Mouse (Mus musculus): Measurements from ENCODE around the gene Slc48a1. TPM values are rescaled to one million over a fixed set of nuclear protein-coding genes. Genes with fewer than 3 reads are reported as not detected.

Slc48a1 gene
- polyA plus RNA-seq, 1 experiment from 2014 or later = 69.5 TPM

DNA sequence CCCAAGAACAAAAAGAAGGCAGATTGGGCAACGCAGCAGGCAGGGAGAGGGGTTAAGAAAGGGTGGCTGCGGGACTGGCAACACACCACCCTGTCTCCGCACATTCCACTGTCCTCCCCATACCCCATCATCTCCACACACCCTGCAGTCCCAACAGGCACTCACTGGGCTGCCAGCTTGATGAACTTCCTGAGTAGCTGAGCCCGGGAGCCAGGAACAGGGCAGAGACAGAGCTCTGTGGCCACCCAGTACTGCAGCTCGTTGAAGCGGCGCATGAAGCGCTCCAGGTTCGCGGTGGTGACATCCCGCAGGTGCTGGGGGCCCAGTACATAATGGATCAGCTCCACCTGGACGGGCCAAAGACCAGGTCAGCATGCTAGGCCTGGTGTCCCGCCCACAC lies 28.5 kb upstream of the Slc48a1 start:
- H3K4me1 ChIP-seq (ENCODE audit: insufficient read depth, low read depth, low read length) = peaks cover 3% of the 10 kb centered on the region; the same call in 1 of the 2 replicates
- no peak overlapping the region for H3K9ac ChIP-seq (replicated peaks; ENCODE audit: low read depth)
- TF ChIP-seq EP300 (IDR thresholded peaks at IDR 0.05) = no peak
- no peak for TF ChIP-seq CTCF (IDR thresholded peaks at IDR 0.05)
- H3K9me3 ChIP-seq (ENCODE audit: low read length) = no peaks in the 10 kb centered on the region
- no peaks in the 10 kb centered on the region for H3K36me3 ChIP-seq (ENCODE audit: insufficient read depth, low read length)
- H3K4me2 ChIP-seq (replicated peaks; ENCODE audit: low read depth, low read length) = no peak overlapping the region
- no peak overlapping the region for H3K4me3 ChIP-seq (ENCODE audit: low read depth, low read length)
- DNase-seq (ENCODE audit: low spot score) (no peak), ATAC-seq (no peak)
- WGBS = 79% methylated on average over 12 of the region's 13 CpGs
- H3K27ac ChIP-seq (ENCODE audit: low read length) = peak overlapping the region; percentile 51; the same call in 1 of the 2 replicates
- no peaks in the 10 kb centered on the region for H3K27me3 ChIP-seq (replicated peaks; ENCODE audit: insufficient read depth, low read length)

DNA sequence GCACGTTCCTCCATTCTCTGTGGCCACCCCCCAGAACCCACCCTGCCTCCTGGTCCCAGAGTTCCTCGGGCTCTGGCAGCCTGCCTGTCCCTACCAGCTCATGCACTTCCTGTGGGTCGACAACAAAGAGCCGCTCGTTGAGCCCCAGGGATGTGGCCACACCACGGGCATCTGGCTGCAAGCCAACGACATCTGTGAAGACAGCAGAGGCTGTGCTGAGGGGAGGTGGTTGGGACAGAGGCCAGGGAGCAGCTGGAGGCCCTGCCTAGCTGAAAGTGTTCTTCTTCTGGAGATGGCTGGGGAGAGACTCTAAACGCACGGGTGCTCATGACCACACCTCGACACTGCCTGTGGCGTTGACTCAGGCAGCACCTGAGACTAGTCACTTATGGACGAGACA lies 27.6 kb upstream of the Slc48a1 start:
- H3K4me2 ChIP-seq (replicated peaks; ENCODE audit: low read depth, low read length) = no peak overlapping the region; the same call in 1 of the 2 replicates
- no peak overlapping the region for H3K9ac ChIP-seq (replicated peaks; ENCODE audit: low read depth)
- H3K4me1 ChIP-seq (ENCODE audit: insufficient read depth, low read depth, low read length) = peaks cover 3% of the 10 kb centered on the region; the same call in 1 of the 2 replicates
- DNase-seq (ENCODE audit: low spot score) = peak; percentile 90
- no peaks in the 10 kb centered on the region for H3K27me3 ChIP-seq (replicated peaks; ENCODE audit: insufficient read depth, low read length)
- peak; percentile 95 for ATAC-seq
- peak overlapping the region; percentile 51; the same call in 1 of the 2 replicates for H3K27ac ChIP-seq (ENCODE audit: low read length)
- H3K36me3 ChIP-seq (ENCODE audit: insufficient read depth, low read length) = no peaks in the 10 kb centered on the region
- WGBS = 2% methylated on average over 12 of the region's 12 CpGs
- H3K4me3 ChIP-seq (ENCODE audit: low read depth, low read length) = no peak overlapping the region
- TF ChIP-seq CTCF (IDR thresholded peaks at IDR 0.05) = no peak
- TF ChIP-seq EP300 (IDR thresholded peaks at IDR 0.05) = peak; percentile 56; the same call in 1 of the 2 replicates
- H3K9me3 ChIP-seq (ENCODE audit: low read length) = no peaks in the 10 kb centered on the region

DNA sequence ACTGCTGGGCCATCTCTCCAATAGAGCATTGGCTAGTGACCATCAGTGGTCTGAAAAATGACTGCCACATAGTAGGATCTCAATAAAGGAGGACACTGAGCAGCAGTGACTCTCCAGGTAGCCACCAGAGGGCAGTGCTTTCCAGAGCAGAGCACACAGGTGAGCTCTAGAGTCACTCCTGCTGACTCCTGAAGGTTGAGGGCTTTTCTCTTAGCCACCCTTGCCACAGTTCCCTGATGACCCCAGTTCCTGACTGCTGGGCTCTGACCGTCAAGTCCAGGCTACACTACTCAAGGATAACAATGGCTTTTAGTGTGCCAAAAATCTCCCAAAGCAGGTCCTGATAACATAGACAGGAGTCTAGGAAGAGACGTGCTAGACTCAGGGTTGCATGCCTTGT lies 26.6 kb upstream of the Slc48a1 start:
- Histone ChIP-seq H3K9ac (replicated peaks; ENCODE audit: low read depth) (no peak overlapping the region), H3K4me2 (replicated peaks; ENCODE audit: low read depth, low read length) (no peak overlapping the region), H3K4me1 (ENCODE audit: insufficient read depth, low read depth, low read length) (peaks cover 3% of the 10 kb centered on the region; the same call in 1 of the 2 replicates), H3K27me3 (replicated peaks; ENCODE audit: insufficient read depth, low read length) (no peaks in the 10 kb centered on the region), H3K4me3 (ENCODE audit: low read depth, low read length) (no peak overlapping the region), H3K9me3 (ENCODE audit: low read length) (no peaks in the 10 kb centered on the region), H3K27ac (ENCODE audit: low read length) (no peak overlapping the region), H3K36me3 (ENCODE audit: insufficient read depth, low read length) (no peaks in the 10 kb centered on the region)
- TF ChIP-seq EP300 (IDR thresholded peaks at IDR 0.05) = no peak
- peak; percentile 74 for TF ChIP-seq CTCF (IDR thresholded peaks at IDR 0.05)
- WGBS = 65% methylated on average over 2 of the region's 2 CpGs
- no peak for ATAC-seq
- peak; percentile 43 for DNase-seq (ENCODE audit: low spot score)

DNA sequence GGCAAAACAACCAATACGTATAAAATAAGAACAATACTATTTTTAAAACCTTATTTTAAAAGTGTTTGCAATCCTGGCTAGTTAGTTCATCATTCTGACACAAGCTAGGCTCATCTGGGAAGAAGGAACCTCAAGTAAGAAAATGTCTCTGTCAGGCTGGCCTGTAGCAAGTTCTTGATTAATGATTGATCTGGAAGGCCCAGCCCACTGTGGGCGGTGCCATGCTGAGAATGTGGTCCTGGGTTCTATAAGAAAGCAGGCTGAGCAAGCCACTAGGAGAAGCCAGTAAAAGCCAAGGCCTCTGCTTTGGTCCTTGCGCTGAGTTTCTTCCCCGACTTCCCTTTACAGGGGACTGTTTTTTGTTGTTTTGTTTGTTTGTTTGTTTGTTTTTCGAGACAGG lies 25.8 kb upstream of the Slc48a1 start:
- peaks cover 3% of the 10 kb centered on the region; the same call in 1 of the 2 replicates for H3K4me1 ChIP-seq (ENCODE audit: insufficient read depth, low read depth, low read length)
- WGBS = 86% methylated on average over 5 of the region's 5 CpGs
- DNase-seq (ENCODE audit: low spot score) (no peak), ATAC-seq (no peak)
- no peak overlapping the region for H3K9ac ChIP-seq (replicated peaks; ENCODE audit: low read depth)
- no peaks in the 10 kb centered on the region for H3K9me3 ChIP-seq (ENCODE audit: low read length)
- 0 out of 2 replicates have a peak, but pooled peaks cover under 1% of the 10 kb centered on the region for H3K36me3 ChIP-seq (ENCODE audit: insufficient read depth, low read length)
- H3K4me2 ChIP-seq (replicated peaks; ENCODE audit: low read depth, low read length) = no peak overlapping the region
- H3K27me3 ChIP-seq (replicated peaks; ENCODE audit: insufficient read depth, low read length) = no peaks in the 10 kb centered on the region
- no peak for TF ChIP-seq CTCF (IDR thresholded peaks at IDR 0.05)
- no peak overlapping the region for H3K4me3 ChIP-seq (ENCODE audit: low read depth, low read length)
- H3K27ac ChIP-seq (ENCODE audit: low read length) = no peak overlapping the region

DNA sequence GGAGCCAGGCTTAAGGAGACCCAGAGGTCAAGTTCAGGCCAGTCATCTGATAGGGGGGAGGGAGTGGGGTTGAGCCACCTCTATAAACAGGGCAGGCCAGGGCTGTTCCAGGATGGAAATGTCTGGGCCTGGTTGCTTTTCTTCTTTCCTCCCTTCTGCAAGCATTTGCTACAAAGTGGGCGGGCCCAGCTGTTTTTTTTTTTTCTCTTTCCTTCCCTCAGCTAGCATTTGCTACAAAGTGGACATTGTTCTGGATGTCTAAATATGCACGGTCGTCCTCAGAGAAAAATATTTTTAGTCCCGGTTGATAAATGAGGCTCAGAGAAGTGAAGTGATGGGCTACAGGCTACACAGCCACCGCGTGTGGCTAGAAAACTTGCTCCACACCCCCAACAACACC lies 23.8 kb upstream of the Slc48a1 start:
- WGBS = 29% methylated on average over 6 of the region's 6 CpGs
- Histone ChIP-seq H3K27ac (ENCODE audit: low read length) (no peak overlapping the region), H3K4me1 (ENCODE audit: insufficient read depth, low read depth, low read length) (peaks cover 3% of the 10 kb centered on the region; the same call in 1 of the 2 replicates), H3K9ac (replicated peaks; ENCODE audit: low read depth) (no peak overlapping the region), H3K4me2 (replicated peaks; ENCODE audit: low read depth, low read length) (no peak overlapping the region), H3K27me3 (replicated peaks; ENCODE audit: insufficient read depth, low read length) (no peaks in the 10 kb centered on the region), H3K4me3 (ENCODE audit: low read depth, low read length) (no peak overlapping the region), H3K9me3 (ENCODE audit: low read length) (no peaks in the 10 kb centered on the region), H3K36me3 (ENCODE audit: insufficient read depth, low read length) (peaks cover 13% of the 10 kb centered on the region; the same call in 1 of the 2 replicates)
- ATAC-seq = no peak
- TF ChIP-seq EP300 (IDR thresholded peaks at IDR 0.05) = no peak
- TF ChIP-seq CTCF (IDR thresholded peaks at IDR 0.05) = no peak
- DNase-seq (ENCODE audit: low spot score) = no peak

DNA sequence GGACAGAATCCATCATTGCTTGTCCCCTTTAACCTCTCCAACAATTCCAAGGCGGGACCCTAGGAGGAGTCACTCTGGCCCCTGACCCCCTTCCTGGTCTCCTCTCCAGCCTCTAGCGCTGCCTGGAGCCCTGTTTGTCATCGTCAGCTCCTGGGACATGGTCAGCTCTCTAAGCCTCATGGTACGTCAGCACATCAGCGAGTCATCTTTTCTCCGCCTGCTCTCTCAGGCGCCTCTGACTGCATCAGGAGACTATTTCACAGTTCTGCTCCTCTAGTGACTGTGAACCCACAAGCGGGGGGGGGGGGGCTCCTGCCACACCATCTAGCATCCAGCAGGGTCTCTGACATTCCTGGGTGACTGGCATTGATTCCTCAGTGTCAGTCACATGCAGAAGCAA lies 23.0 kb upstream of the Slc48a1 start:
- Histone ChIP-seq H3K4me2 (replicated peaks; ENCODE audit: low read depth, low read length) (no peak overlapping the region), H3K9ac (replicated peaks; ENCODE audit: low read depth) (no peak overlapping the region), H3K36me3 (ENCODE audit: insufficient read depth, low read length) (peaks cover 15% of the 10 kb centered on the region; the same call in 1 of the 2 replicates), H3K27me3 (replicated peaks; ENCODE audit: insufficient read depth, low read length) (no peaks in the 10 kb centered on the region), H3K27ac (ENCODE audit: low read length) (no peak overlapping the region), H3K4me3 (ENCODE audit: low read depth, low read length) (no peak overlapping the region), H3K4me1 (ENCODE audit: insufficient read depth, low read depth, low read length) (peaks cover 3% of the 10 kb centered on the region; the same call in 1 of the 2 replicates), H3K9me3 (ENCODE audit: low read length) (no peaks in the 10 kb centered on the region)
- TF ChIP-seq EP300 (IDR thresholded peaks at IDR 0.05) (no peak), CTCF (IDR thresholded peaks at IDR 0.05) (no peak)
- DNase-seq (ENCODE audit: low spot score) = no peak
- 57% methylated on average over 8 of the region's 8 CpGs for WGBS
- no peak for ATAC-seq

DNA sequence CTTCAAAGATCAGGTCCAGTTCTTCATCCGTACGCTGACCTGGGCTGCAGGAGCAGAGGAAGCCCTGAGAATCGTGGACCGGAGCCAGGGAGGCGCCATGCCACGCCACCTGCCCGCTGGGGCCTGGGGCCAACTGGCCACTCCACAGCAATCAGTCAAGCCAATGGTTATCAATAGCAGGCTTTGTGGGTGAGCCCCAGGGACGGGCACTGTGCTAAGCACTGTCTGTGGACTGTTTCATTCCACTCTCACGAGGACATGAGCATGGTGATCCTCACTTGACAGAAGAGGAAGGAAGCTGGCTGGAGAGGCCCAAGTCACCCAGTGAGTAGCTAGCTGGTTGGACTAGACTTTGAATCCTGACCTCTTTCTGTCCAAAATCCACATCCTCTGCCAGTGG lies 18.3 kb upstream of the Slc48a1 start:
- Histone ChIP-seq H3K9ac (replicated peaks; ENCODE audit: low read depth) (no peak overlapping the region), H3K36me3 (ENCODE audit: insufficient read depth, low read length) (peaks cover 16% of the 10 kb centered on the region; the same call in 1 of the 2 replicates), H3K9me3 (ENCODE audit: low read length) (no peaks in the 10 kb centered on the region), H3K4me1 (ENCODE audit: insufficient read depth, low read depth, low read length) (peaks cover 10% of the 10 kb centered on the region), H3K27me3 (replicated peaks; ENCODE audit: insufficient read depth, low read length) (no peaks in the 10 kb centered on the region), H3K4me2 (replicated peaks; ENCODE audit: low read depth, low read length) (no peak overlapping the region), H3K27ac (ENCODE audit: low read length) (no peak overlapping the region), H3K4me3 (ENCODE audit: low read depth, low read length) (no peak overlapping the region)
- TF ChIP-seq CTCF (IDR thresholded peaks at IDR 0.05) = no peak
- no peak for TF ChIP-seq EP300 (IDR thresholded peaks at IDR 0.05)
- DNase-seq (ENCODE audit: low spot score) (no peak), ATAC-seq (no peak)
- WGBS = 78% methylated on average over 9 of the region's 9 CpGs
